Mouse (Mus musculus): Measurements from ENCODE around the gene Vamp4.

Vamp4 gene

GRCm38 (mm10) chr1:162646083-162646686, 75.9 kb downstream of the Vamp4 start:
- no peak for DNase-seq (ENCODE audit: extremely low spot score, low spot score)

- DNase-seq (ENCODE audit: extremely low spot score, low spot score) = no peak
These were observed 78.1 kb downstream of the Vamp4 start for GRCm38 (mm10) chr1:162648416-162648815.

Measured in neural tube, embryonic 10.5 days (tissue).